Mouse (Mus musculus) liver, adult 2 months (tissue): ENCODE results near the gene Olfr509. TPM values are rescaled to one million over a fixed set of nuclear protein-coding genes. Genes with fewer than 3 reads are reported as not detected.

Experiments
- DNase-seq: peaks from one replicate; pipeline ENCODE4 v3.0.0-alpha.2; 2011; ENCODE audit warnings: low read depth, low spot score; ENCODE audit errors: extremely low read depth
- H3K27ac ChIP-seq: fragments of 200-500 bp; replicated peaks from 2 replicates; pipeline ENCODE4 v1.5.1; 2012; ENCODE audit warnings: low read depth, mild to moderate bottlenecking, control low read depth, inconsistent platforms, low read length; ENCODE audit not compliant: insufficient read depth
- H3K27me3 ChIP-seq: fragments of 200-500 bp; 2 replicates; pipeline ENCODE4 v1.6.1; 2012; ENCODE audit warnings: mild to moderate bottlenecking, moderate library complexity, low read length, inconsistent platforms; ENCODE audit not compliant: control insufficient read depth, insufficient read depth
- H3K36me3 ChIP-seq: fragments of 200-500 bp; 2 replicates; pipeline ENCODE4 v1.6.1; 2012; ENCODE audit warnings: low read length, inconsistent platforms; ENCODE audit not compliant: control insufficient read depth, insufficient read depth
- H3K4me1 ChIP-seq: fragments of 200-500 bp; 2 replicates; pipeline ENCODE4 v1.6.1; 2011; ENCODE audit warnings: low read length; ENCODE audit not compliant: control insufficient read depth, insufficient read depth
- H3K4me3 ChIP-seq: fragments of 200-500 bp; 2 replicates; pipeline ENCODE4 v1.5.1; 2011; ENCODE audit warnings: low read depth, mild to moderate bottlenecking, control low read depth, low read length, moderate library complexity; ENCODE audit not compliant: insufficient read depth
- H3K79me2 ChIP-seq: fragments of 200-500 bp; 2 replicates; pipeline ENCODE4 v1.6.1; 2012; ENCODE audit warnings: inconsistent platforms, mild to moderate bottlenecking, low read length, moderate library complexity; ENCODE audit not compliant: control insufficient read depth, insufficient read depth
- H3K9ac ChIP-seq: fragments of 200-500 bp; 2 replicates; pipeline ENCODE4 v1.6.1; 2012; ENCODE audit warnings: low read depth, mild to moderate bottlenecking, control low read depth, inconsistent platforms, low read length
- CTCF ChIP-seq: fragments of 200-500 bp; IDR thresholded peaks from 2 replicates; pipeline ENCODE4 v1.5.1; 2011; ENCODE audit warnings: low read depth, low read length, control low read depth
- POLR2A ChIP-seq: fragments of 200-500 bp; IDR thresholded peaks from 2 replicates; pipeline ENCODE4 v1.6.1; 2011; ENCODE audit warnings: low read length, control low read depth; ENCODE audit not compliant: insufficient read depth; ENCODE audit errors: extremely low read depth
- WGBS: fragments of 180-500 bp; shearing (Covaris S2); methylation state at CpG from one replicate; pipeline ENCODE4 v1.1.7; 2018; 5-methylcytosine and 5-hydroxymethylcytosine counted together
- polyA plus RNA-seq: library from polyadenylated mRNA; depleted of rRNA; stranded (reverse); fragments of >200 nt; gene quantifications from 2 replicates; pipeline ENCODE4 v1.2.3, GENCODE M21; 2012; rRNA removed
- total RNA-seq: library from RNA; depleted of rRNA; stranded (reverse); fragments of >200 nt; gene quantifications from 2 replicates; pipeline ENCODE4 v1.2.3, GENCODE M21; 2014; rRNA removed

Gene Olfr509
- total RNA-seq (not detected in 2 replicates), polyA plus RNA-seq (not detected in 2 replicates)

DNA sequence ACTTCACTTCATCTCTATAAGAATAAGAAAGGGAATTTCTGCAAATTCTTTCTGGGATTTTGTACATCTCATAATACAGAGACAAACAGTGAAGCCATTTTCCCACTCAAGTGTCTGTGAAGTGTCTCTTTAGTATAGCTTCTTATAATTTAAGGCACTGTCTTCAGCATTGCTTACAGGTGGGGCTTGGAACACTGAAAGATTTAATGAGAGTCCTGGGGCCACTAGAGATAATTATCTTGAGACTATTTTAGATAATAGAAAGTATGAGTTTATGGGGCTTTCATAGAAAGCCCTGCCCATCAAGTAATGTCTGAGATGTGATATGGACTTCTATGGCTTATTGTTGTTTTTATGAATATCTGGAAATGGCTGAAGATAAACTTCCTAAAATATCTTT is at the start of gene Olfr509:
Gene Olfr509 (minus strand): TSS at position 101 of the 400 bp plus-strand sequence.
- H3K36me3 ChIP-seq, result no peaks in the 10 kb centered on the region
- no peaks in the 10 kb centered on the region for H3K4me1 ChIP-seq
- no peak for TF ChIP-seq CTCF
- no peak for TF ChIP-seq POLR2A
- H3K9ac ChIP-seq, result no peak within 1 kb of the TSS
- no peaks in the 10 kb centered on the region for H3K27me3 ChIP-seq
- H3K4me3 ChIP-seq, result no peak within 1 kb of the TSS
- H3K27ac ChIP-seq, result no peak within 1 kb of the TSS
- DNase-seq, result no peak
- H3K79me2 ChIP-seq, result no peaks in the 10 kb centered on the region

DNA sequence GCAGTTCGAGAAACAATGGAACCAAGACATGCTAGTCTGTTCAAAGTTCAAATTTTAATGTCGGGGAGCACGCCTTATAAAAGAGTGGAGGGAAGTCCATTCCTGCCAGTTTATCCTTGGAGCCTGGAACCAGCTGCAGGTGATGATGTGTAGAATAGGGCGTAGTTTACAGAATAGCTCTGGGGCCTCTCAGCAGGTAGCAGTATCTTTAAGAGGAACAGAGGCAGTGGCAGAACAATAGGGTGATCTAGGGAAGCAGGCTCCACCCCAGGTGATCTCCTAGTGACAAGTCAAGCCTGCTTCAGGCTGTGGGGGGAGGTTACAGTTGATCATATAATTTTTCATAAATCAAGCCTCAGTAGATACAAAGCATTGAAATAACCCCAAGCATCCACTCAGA is 27.2 kb upstream of the Olfr509 start:
- DNase-seq, result no peak
- Histone ChIP-seq H3K4me1 (no peaks in the 10 kb centered on the region), H3K27ac (no peak overlapping the region), H3K36me3 (no peaks in the 10 kb centered on the region), H3K27me3 (no peaks in the 10 kb centered on the region), H3K9ac (no peak overlapping the region), H3K4me3 (no peak overlapping the region), H3K79me2 (no peaks in the 10 kb centered on the region)
- TF ChIP-seq CTCF (no peak), POLR2A (no peak)
- 69% methylated on average over 4 of the region's 4 CpGs for WGBS

- H3K4me3 ChIP-seq, result no peak overlapping the region
- H3K79me2 ChIP-seq, result no peaks in the 10 kb centered on the region
- H3K9ac ChIP-seq, result no peak overlapping the region
- 52% methylated on average over 1 of the region's 1 CpGs for WGBS
- no peak overlapping the region for H3K27ac ChIP-seq
- no peak for DNase-seq
- no peaks in the 10 kb centered on the region for H3K36me3 ChIP-seq
- H3K27me3 ChIP-seq, result no peaks in the 10 kb centered on the region
- no peaks in the 10 kb centered on the region for H3K4me1 ChIP-seq
- TF ChIP-seq POLR2A, result no peak
- no peak for TF ChIP-seq CTCF
These were observed 19.4 kb upstream of the Olfr509 start for GRCm38 (mm10) chr7:108671058-108671457.

- WGBS, result 89% methylated on average over 1 of the region's 1 CpGs
These were observed 14.4 kb upstream of the Olfr509 start, which contains the start of gene Olfr510 for GRCm38 (mm10) chr7:108666118-108666517. TSS of gene Olfr510 (plus strand) at chr7:108666418.

GRCm38 (mm10) chr7:108662419-108662818 is 10.7 kb upstream of the Olfr509 start:
- Histone ChIP-seq H3K9ac (no peak overlapping the region), H3K4me3 (no peak overlapping the region), H3K27ac (no peak overlapping the region), H3K4me1 (no peaks in the 10 kb centered on the region), H3K36me3 (no peaks in the 10 kb centered on the region), H3K27me3 (no peaks in the 10 kb centered on the region), H3K79me2 (no peaks in the 10 kb centered on the region)
- WGBS, result 73% methylated on average over 3 of the region's 3 CpGs
- no peak for DNase-seq
- TF ChIP-seq CTCF, result no peak
- TF ChIP-seq POLR2A, result no peak

More at GRCm38 (mm10) chr7:108666118-108666517, 14.4 kb upstream of the Olfr509 start, which contains the start of gene Olfr510:
- H3K27ac ChIP-seq, result no peak within 1 kb of the TSS
- no peaks in the 10 kb centered on the region for H3K27me3 ChIP-seq
- no peaks in the 10 kb centered on the region for H3K79me2 ChIP-seq
- DNase-seq, result no peak
- no peak within 1 kb of the TSS for H3K9ac ChIP-seq
- TF ChIP-seq CTCF (no peak), POLR2A (no peak)
- no peaks in the 10 kb centered on the region for H3K36me3 ChIP-seq
- no peaks in the 10 kb centered on the region for H3K4me1 ChIP-seq
- no peak within 1 kb of the TSS for H3K4me3 ChIP-seq

DNA sequence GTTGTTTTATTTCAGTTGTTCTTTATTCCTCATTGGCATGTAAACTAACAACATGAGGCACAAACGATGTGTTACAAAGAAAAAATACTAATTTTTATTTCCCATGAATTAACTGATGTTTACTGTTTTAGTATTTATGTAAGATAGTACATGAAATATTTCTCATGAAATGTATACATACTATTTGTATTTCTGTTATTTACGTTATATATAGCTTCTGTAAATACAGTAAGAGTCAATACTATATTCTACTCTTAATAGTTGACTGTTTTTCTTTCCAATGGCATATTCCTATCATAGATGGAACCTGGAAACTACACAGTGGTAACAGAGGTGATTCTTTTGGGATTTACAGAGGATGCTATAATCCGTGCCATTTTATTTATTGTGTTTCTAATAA is 22.0 kb downstream of the Olfr509 start, which contains the start of gene Olfr508:
Gene Olfr508 (plus strand): TSS at position 301 of the 400 bp plus-strand sequence.
- Histone ChIP-seq H3K4me3 (no peak within 1 kb of the TSS), H3K27ac (no peak within 1 kb of the TSS), H3K79me2 (no peaks in the 10 kb centered on the region), H3K36me3 (no peaks in the 10 kb centered on the region), H3K9ac (no peak within 1 kb of the TSS), H3K27me3 (no peaks in the 10 kb centered on the region), H3K4me1 (no peaks in the 10 kb centered on the region)
- WGBS, result 66% methylated on average over 3 of the region's 3 CpGs
- DNase-seq, result no peak
- TF ChIP-seq CTCF, result no peak
- TF ChIP-seq POLR2A, result no peak
